Mouse (Mus musculus) embryonic stem cell, embryonic (primary cell): ENCODE data around the gene Lrrn4cl.

ENCODE experiments used
- CTCF ChIA-PET, 4 experiments: fragments of 300-600 bp in 2 of 4; fragments of 350-600 bp in 2 of 4; sonication (Branson Sonifier 250); formaldehyde crosslinking; loops; one replicate each; lab custom pipeline; 2022; ENCODE audit warnings: inconsistent platforms in 2 of 4; lab: Charles Lee
- POLR2A ChIA-PET, 4 experiments: fragments of 300-600 bp in 2 of 4; fragments of 350-600 bp in 2 of 4; sonication (Branson Sonifier 250); formaldehyde crosslinking; loops; one replicate each; lab custom pipeline; 2022; ENCODE audit warnings: antibody characterized with exemption in 4 of 4, inconsistent platforms in 1 of 4; lab: Charles Lee

Lrrn4cl gene

DNA sequence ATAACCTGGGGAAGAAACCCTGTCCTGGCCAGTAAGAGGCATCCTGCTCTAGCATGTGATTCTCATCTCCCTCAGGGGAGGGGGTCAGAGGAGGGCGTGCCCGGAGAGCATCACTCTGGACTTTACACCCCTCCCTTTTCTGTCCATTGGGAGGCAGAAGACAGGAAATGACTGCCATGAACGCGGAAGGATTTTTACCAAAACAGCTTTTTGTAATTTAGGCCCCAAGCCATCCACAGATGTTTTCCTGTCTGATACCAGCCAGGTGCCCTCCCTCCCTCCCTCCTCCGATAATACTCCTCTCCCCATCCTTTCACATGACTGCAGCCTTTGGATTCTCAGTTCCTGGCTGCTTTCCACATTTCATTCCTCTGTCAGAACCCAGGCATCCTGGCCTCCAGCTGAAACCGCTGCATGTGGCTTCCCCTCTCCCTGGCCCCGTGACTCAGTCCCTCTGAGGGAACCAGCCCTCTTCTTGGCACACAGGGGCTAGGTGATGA lies at the start of gene Lrrn4cl:
TSS of gene Lrrn4cl (plus strand) at position 367 of the 500 bp plus-strand sequence.
- CTCF ChIA-PET, result interaction anchor here in 3 of 4 experiments (0.6 to 2.0 kb wide), 4 partner anchors 8 to 232 kb away, joined by 3 to 9 read pairs (median 4); partner anchors contain the start of gene Gng3 (in 1 of the 3)
- POLR2A ChIA-PET, result interaction anchor here (0.6 to 7.4 kb wide), 38 partner anchors 11 to 232 kb away, joined by 3 to 74 read pairs (median 4); partner anchors contain the start of genes Gng3 (in 4 of the 4), 1810009A15Rik (in 3 of the 4), Gm49416 (in 3 of the 4) and Slc3a2 (in 2 of the 4)

DNA sequence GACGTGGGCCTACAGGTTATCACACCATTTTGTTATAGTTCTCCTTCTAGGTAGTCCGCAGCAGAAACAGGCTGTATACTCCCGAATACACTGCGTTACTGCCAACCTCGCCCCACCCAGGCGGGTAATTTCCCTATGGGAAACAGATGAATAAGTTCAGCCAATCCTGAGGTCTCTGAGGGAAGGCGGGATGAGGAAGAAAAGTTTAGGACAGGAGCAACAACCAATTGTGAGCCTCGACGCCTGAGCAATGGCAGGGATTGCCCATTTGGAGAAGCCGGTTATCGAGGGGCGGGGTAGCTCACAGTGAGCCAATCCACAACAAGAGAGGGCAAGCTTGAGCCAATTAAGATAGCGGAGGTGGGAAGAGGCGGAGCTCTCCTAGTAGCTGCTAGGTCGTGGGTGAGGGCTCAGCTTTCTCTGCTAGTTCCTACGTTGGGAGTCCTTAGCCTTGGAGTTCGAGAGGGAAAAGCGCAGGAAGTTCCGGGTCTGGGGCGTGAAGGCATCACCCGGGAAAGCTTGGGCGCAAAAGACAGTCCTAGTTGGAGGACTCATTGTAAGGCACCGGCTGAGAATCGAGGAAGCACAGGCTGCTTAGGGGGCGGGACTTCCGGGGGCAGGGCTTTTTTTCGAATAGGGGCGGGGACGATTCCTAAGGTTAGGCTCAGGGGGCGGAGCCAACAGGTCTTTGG lies 48.3 kb upstream of the Lrrn4cl start, which contains the start of gene Zbtb3:
TSS of gene Zbtb3 (plus strand) at position 426 of the 692 bp plus-strand sequence.
- POLR2A ChIA-PET, result interaction anchor here (0.5 to 27.3 kb wide), 113 partner anchors 4 to 1460 kb away, joined by 3 to 801 read pairs (median 5); partner anchors contain the start of genes 1810009A15Rik (in 4 of the 4), Gm49416 (in 4 of the 4), Slc3a2 (in 4 of the 4) and Nxf1 (in 3 of the 4)
- CTCF ChIA-PET, result interaction anchor here in 2 of 4 experiments (0.6 to 1.6 kb wide), 8 partner anchors 12 to 1063 kb away, joined by 3 to 10 read pairs (median 4); partner anchors contain the start of genes Hnrnpul2 (in 1 of the 2), Taf6l (in 1 of the 2) and Ttc9c (in 1 of the 2)

DNA sequence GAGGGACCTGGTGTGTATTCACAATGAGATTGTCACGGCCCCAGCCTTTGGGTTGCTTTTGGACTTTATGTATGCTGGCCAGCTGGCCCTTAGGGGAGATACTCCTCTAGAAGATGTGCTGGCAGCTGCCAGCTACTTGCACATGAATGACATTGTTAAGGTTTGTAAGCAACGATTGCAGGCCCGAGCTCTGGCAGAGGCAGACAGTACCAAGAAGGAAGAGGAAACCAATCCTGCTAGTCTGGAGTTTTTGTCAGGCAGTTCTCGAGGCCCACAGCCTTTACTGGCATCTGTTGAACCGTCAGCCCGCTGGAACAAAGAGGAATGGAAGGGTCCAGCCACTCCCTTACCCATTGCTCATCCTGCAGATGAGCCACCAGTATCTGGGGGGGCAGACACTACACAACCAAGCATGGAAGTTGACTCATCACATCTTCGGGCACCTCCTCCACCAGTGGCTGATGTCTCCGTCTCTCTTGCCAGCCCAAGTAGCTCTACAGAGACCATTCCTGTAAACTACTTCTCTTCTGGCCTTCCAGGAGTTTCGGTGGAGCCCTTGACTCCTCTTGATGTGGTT lies 47.3 kb upstream of the Lrrn4cl start:
- POLR2A ChIA-PET, result interaction anchor here (0.6 to 27.3 kb wide), 60 partner anchors 5 to 1328 kb away, joined by 3 to 801 read pairs (median 7); partner anchors contain the start of genes Gng3 (in 3 of the 4), Nxf1 (in 3 of the 4), Slc3a2 (in 3 of the 4) and Taf6l (in 3 of the 4)
- CTCF ChIA-PET, result interaction anchor here in 1 of 4 experiments (1.0 to 1.6 kb wide), 2 partner anchors 16 to 85 kb away, joined by 4 to 10 read pairs; partner anchors contain the start of genes Hnrnpul2 and Ttc9c

DNA sequence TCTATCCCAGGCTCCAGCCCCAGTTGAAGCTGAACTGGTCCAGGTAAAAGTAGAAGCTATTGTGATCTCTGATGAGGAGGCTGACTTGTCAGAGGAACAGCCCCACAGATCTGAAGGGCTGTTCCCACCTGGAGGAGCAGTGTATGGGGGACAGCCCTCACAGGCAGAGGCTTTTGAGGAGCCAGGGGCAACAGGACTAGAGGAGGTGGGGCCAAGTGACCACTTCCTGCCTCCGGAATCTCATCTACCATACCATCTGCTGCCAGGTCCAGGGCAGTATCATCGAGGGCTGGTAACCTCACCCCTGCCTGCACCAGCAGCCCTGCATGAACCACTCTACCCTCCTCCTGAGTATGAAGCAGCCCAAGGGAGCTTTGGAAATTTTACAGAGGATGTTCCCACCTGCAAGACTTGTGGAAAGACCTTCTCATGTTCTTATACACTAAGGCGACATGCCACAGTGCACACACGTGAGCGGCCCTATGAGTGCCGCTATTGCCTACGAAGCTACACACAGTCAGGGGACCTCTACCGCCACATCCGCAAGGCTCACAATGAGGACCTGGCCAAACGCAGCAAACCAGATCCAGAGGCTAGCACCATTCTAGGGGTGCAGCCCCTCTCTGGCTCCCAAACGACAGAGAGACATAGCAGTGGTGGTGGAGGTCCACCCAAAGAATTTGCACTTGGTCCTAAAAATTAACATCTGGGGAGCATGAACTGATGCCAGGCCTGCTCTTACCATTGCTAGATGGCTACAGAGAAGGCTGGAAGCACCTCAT lies 46.5 kb upstream of the Lrrn4cl start:
- CTCF ChIA-PET, result interaction anchor here in 1 of 4 experiments (1.0 kb wide), 1 partner anchor 86 kb away, joined by 3 read pairs; no protein-coding TSS in a partner anchor
- POLR2A ChIA-PET, result interaction anchor here in 3 of 4 experiments (0.6 to 27.3 kb wide), 29 partner anchors 6 to 1328 kb away, joined by 3 to 801 read pairs (median 7); partner anchors contain the start of genes Taf6l (in 3 of the 3), Gng3 (in 2 of the 3), Hnrnpul2 (in 2 of the 3) and Slc3a2 (in 2 of the 3)

DNA sequence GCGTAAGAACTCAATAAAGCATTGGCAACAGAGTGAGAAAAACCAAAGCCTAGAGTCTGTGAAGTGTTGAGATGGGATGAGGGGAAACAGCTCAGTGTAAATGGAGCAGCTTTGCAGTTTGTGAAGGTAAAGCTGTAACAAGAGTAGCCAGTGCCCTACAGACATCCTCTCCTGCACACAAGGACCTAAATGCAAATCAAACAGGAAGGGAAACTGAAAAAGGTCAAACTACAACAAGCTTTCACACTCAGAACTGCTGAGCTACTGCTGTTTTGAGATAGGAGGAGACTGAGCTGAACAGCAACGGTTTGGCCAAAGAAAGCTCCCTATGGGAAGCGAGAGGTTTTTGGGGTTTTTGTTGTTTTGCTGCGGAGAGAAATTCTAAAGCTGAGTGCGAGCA lies 43.8 kb upstream of the Lrrn4cl start:
- CTCF ChIA-PET, result interaction anchor here in 1 of 4 experiments (0.8 kb wide), 1 partner anchor 32 kb away, joined by 3 read pairs; no protein-coding TSS in a partner anchor
- POLR2A ChIA-PET, result interaction anchor here in 3 of 4 experiments (0.7 to 21.0 kb wide), 53 partner anchors 8 to 186 kb away, joined by 3 to 271 read pairs (median 4); partner anchors contain the start of genes Slc3a2 (in 3 of the 3), Ttc9c (in 3 of the 3), 1810009A15Rik (in 2 of the 3) and Eef1g (in 2 of the 3)

DNA sequence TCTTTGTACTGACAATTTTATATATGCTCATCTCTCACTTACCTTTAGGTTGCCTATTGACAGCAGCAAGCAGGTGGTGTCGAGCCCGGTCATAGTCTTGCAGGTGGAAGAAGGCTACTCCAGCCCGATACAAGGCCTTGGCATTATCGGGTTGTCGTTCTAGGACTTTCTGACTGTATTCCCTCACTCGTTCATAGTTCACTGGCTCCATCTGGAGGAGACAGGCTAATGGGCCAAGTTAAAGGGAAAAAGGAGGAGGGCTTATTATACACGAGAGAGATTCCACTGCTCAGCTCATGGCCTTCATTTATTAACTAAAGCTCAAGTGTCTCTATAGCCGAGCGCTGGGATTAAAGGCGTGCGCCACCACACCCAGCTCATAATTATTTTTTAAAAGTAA lies 34.8 kb upstream of the Lrrn4cl start:
- ChIA-PET CTCF (interaction anchor here in 3 of 4 experiments (0.6 to 1.5 kb wide), 3 partner anchors 13 to 95 kb away, joined by 3 to 4 read pairs (median 4); partner anchors contain the start of gene Zbtb3 (in 1 of the 3)), POLR2A (interaction anchor here in 3 of 4 experiments (0.6 to 21.0 kb wide), 22 partner anchors 9 to 151 kb away, joined by 3 to 271 read pairs (median 4); partner anchors contain the start of genes Eef1g (in 2 of the 3), Slc3a2 (in 2 of the 3), Taf6l (in 2 of the 3) and 1810009A15Rik (in 1 of the 3))

DNA sequence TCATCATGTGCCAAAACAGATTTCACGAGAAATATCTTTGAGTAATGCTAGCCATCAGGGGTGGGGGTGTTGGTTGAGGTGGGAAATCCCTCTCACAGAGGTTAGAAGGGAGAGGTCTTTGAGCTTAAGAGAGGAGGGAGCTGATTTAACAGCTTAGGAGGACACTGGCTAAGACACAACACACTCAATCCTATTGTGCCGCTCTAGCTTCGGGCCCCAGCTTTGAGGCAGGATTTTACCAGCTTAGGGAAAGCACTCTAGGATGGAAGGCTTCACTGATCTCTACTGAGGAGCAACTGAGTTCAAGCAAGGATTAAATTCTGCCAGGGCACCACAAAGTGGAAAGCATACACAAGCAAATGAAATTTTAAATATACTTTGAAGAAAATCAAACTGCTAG lies 33.6 kb upstream of the Lrrn4cl start:
- CTCF ChIA-PET, result interaction anchor here in 1 of 4 experiments (1.5 kb wide), 1 partner anchor 15 kb away, joined by 4 read pairs; the partner anchor contains the start of gene Zbtb3
- POLR2A ChIA-PET, result interaction anchor here in 3 of 4 experiments (0.7 to 21.0 kb wide), 25 partner anchors 9 to 158 kb away, joined by 3 to 271 read pairs (median 4); partner anchors contain the start of genes Nxf1 (in 2 of the 3), Taf6l (in 2 of the 3), Zbtb3 (in 2 of the 3) and 1810009A15Rik (in 1 of the 3)

DNA sequence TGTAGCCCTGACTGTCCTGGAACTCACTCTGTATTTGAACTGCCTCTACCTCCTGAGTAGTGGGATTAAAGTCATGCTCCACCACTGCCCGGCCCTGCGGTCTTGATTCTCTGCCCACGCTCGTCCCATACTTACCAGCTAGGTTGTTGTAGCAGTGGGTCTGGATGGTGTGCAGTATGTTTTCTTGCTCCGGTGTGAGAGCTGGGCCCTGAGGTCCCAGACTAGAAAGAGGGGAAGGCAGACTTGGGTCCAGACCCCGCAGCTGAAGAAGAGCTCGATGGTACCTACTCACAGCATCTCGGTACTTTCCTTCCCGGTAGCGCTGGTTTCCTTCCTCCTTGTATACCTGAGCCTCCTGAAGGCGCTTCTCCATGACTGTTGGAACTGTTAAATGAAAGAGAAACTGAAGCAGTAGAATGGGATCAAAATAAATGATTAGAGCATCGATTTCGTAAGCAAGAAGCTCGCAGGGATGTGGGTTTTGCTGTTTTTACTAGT lies 32.2 kb upstream of the Lrrn4cl start:
- POLR2A ChIA-PET, result interaction anchor here in 3 of 4 experiments (0.6 to 21.0 kb wide), 50 partner anchors 9 to 287 kb away, joined by 3 to 271 read pairs (median 12); partner anchors contain the start of genes 1810009A15Rik (in 3 of the 3), Gm49416 (in 3 of the 3), Slc3a2 (in 3 of the 3) and Taf6l (in 3 of the 3)
- CTCF ChIA-PET, result interaction anchor here in 2 of 4 experiments (0.6 to 1.6 kb wide), 2 partner anchors 13 to 75 kb away, joined by 4 to 5 read pairs; no protein-coding TSS in a partner anchor

DNA sequence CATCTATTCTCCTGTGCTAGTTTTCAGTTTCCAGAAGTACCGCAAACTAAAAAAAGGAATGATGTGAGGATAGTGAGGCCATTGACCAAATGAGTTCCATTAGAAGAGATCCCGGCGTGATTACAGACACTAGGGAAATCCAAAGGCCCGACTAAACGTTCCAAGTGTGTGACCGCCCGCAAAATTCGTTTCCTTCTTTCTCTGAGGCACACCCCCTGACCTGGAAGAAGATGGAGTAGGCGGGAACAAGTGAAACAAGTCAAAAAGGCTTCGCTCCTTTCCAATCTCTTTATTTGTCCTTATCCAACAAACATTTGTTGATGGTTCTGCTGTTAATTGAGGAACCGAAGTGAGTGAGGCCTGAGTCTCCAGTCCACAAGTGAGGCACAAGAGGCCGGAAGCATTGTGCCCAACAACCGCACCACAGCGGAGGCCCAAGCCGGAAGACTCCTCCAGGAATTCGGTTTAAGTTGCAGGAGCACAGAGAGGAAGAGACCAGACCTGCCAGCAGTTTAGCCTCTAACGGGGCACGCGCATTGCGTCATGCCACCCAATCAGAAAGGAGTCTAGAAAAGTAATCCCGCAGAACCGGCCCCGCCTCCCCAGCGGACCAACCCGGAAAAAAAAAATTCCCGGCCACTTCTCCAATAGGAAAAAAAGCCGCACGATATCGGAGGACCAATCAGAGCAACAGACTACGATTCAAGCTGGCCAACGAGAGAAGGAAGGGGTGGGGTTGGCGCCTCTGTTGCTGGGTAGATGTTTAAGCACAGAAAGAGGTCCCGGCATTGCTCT lies 31.6 kb upstream of the Lrrn4cl start, which contains the start of gene Ttc9c:
TSS of gene Ttc9c (minus strand) at position 533 of the 795 bp plus-strand sequence.
- POLR2A ChIA-PET, result interaction anchor here (0.6 to 21.0 kb wide), 137 partner anchors 9 to 1448 kb away, joined by 3 to 271 read pairs (median 5); partner anchors contain the start of genes Eef1g (in 4 of the 4), Taf6l (in 4 of the 4), 1810009A15Rik (in 3 of the 4) and AC129217.1 (in 3 of the 4)
- CTCF ChIA-PET, result interaction anchor here in 2 of 4 experiments (0.9 to 1.6 kb wide), 6 partner anchors 9 to 106 kb away, joined by 3 to 6 read pairs (median 4); partner anchors contain the start of genes Taf6l (in 1 of the 2) and Zbtb3 (in 1 of the 2)

DNA sequence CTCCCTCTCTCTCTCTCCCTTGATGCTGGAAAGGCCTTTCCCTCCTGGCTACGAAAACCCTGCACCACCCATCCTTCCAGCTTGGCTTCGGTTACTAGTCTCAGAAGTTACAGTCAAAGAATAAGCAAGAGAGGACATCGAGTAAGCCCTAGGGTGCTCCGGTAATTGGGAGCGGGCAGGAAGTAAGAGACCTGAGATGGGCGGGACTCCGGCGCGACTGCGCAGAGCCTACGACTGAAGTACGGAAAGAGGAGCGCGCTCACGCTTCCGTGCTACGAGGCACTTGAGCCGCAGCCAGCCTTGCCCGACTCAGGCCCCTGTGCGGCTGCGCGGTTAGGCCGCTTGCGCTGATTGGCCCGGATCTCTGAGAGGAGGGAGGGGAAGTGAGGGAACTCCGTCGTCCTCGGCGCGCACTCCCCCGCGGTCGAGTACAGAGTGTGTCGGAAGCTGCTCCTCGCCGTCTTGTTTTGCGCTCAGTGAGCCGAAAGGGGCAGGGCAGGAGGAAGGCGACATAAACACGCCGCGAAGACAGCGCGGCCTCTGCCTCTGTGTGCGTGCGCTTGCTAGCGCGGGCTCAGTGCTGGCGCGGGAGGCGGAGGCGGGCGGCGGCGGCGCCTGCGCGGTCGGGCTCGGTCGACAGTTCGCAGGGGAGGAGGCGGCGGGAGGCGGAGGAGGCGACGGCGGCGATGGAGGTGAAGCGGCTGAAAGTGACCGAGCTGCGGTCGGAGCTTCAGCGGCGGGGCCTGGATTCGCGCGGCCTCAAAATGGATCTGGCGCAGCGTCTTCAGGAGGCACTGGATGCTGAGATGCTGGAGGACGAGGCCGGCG lies 30.8 kb upstream of the Lrrn4cl start, which contains the start of gene Hnrnpul2:
TSS of gene Hnrnpul2 (plus strand) at position 415 of the 828 bp plus-strand sequence.
- ChIA-PET CTCF (interaction anchor here in 2 of 4 experiments (0.6 to 1.6 kb wide), 7 partner anchors 10 to 106 kb away, joined by 3 to 6 read pairs (median 4); partner anchors contain the start of genes Taf6l (in 1 of the 2) and Zbtb3 (in 1 of the 2)), POLR2A (interaction anchor here (0.6 to 21.0 kb wide), 134 partner anchors 8 to 1447 kb away, joined by 3 to 271 read pairs (median 5); partner anchors contain the start of genes Eef1g (in 4 of the 4), 1810009A15Rik (in 3 of the 4), AC129217.1 (in 3 of the 4) and Gm49416 (in 3 of the 4))

DNA sequence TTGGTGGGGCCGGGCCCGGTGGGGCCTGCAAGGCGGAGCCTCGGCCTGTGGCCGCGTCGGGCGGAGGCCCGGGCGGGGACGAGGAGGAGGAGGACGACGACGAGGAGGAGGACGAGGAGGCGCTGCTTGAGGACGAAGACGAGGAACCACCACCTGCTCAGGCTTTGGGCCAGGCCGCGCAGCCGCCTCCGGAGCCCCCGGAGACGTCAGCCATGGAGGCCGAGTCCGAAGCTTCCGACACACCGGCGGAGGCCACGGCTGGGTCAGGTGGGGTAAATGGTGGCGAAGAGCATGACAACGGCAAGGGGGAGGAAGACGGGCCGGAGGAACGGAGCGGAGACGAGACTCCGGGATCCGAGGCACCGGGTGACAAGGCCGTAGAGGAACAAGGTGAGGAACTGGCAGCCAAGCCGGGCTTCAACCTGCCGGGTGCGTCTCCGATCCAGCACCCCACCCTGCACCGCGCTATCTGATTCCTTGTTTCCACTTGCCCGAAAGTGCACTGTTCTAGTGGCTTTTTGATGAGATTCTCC lies 30.1 kb upstream of the Lrrn4cl start:
- CTCF ChIA-PET, result interaction anchor here in 2 of 4 experiments (0.6 to 1.4 kb wide), 3 partner anchors 11 to 102 kb away, joined by 3 to 5 read pairs (median 3); no protein-coding TSS in a partner anchor
- POLR2A ChIA-PET, result interaction anchor here (0.6 to 21.0 kb wide), 75 partner anchors 10 to 288 kb away, joined by 3 to 271 read pairs (median 10); partner anchors contain the start of genes AC129217.1 (in 3 of the 4), Eef1g (in 3 of the 4), Polr2g (in 3 of the 4) and Slc3a2 (in 3 of the 4)

DNA sequence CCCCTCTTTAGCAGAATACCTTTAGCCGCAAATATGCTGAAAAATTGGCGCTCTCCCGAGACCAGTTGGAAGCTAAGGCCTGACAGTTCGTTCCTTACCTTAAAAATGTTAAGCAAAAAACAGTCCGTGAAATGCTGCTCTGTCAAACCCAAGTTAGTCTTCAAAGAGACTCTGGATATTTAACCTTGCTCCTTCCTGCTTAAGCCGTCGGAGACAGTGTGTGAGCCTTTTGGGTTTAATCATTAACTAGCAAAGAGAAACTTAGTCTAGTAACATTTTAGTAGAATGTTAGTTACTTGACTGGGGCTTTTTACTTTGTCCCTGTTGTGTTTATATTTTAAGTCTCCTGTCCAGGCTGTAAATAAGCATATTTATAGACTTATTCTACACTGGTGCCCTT lies 29.4 kb upstream of the Lrrn4cl start:
- CTCF ChIA-PET, result interaction anchor here in 1 of 4 experiments (0.7 kb wide), 1 partner anchor 11 kb away, joined by 3 read pairs; no protein-coding TSS in a partner anchor

DNA sequence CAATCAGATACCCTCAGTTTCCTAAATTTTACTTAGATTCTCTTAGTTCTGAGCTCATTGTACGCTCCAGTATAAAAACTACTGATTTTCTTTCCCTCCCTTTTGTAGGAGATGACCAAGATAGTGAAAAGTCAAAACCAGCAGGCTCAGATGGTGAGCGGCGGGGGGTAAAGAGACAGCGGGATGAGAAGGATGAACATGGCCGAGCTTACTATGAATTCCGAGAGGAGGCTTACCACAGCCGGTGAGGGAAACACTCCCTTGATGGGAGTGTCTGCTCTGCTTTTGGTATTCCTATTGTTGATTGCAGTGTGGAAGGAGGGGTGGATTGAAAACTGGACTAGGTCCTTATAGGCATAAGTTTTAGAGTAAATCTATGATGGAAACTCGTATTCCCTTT lies 27.9 kb upstream of the Lrrn4cl start:
- ChIA-PET POLR2A (interaction anchor here in 3 of 4 experiments (0.6 to 3.7 kb wide), 37 partner anchors 9 to 145 kb away, joined by 3 to 24 read pairs (median 4); partner anchors contain the start of genes Eef1g (in 2 of the 3), Gng3 (in 2 of the 3), Taf6l (in 2 of the 3) and Bscl2 (in 1 of the 3)), CTCF (no interaction called here)

More for the DNA sequence above, 29.4 kb upstream of the Lrrn4cl start:
- POLR2A ChIA-PET, result interaction anchor here in 3 of 4 experiments (0.6 to 21.0 kb wide), 37 partner anchors 9 to 1422 kb away, joined by 3 to 271 read pairs (median 16); partner anchors contain the start of genes 1700092M07Rik (in 2 of the 3), AC129217.1 (in 2 of the 3), Eef1g (in 2 of the 3) and Gng3 (in 2 of the 3)
